Mouse (Mus musculus) CH12.LX (cell line): ENCODE measurements at regions not wholly inside any gene's neighbourhood (a gene's known extent, or its start where the extent isn't known, plus 50 kb on each side); places are given as distances from the start of the nearest gene placed in this dataset.

Experiments
- CHD1 ChIP-seq: IDR thresholded peaks from 2 replicates; pipeline ENCODE4 v1.6.1; 2012; ENCODE audit warnings: low read depth, low read length, improper control_type of control experiment, inconsistent platforms
- CTCF ChIP-seq, 2 experiments: IDR thresholded peaks in 1 of 2; conservative IDR thresholded peaks in 1 of 2; 2 replicates each; pipeline ENCODE4 v1.5.1; 2011 to 2012; ENCODE audit warnings: low read depth in 2 of 2, low read length in 2 of 2, improper control_type of control experiment in 1 of 2, inconsistent platforms in 1 of 2, mild to moderate bottlenecking in 1 of 2, moderate library complexity in 1 of 2
- EP300 ChIP-seq: IDR thresholded peaks from 2 replicates; pipeline ENCODE4 v1.6.1; 2011; ENCODE audit warnings: low read length, improper control_type of control experiment
- ETS1 ChIP-seq: conservative IDR thresholded peaks from 2 replicates; pipeline ENCODE4 v1.6.1; 2012; ENCODE audit warnings: low read depth, mild to moderate bottlenecking, inconsistent platforms, low read length, improper control_type of control experiment, moderate library complexity
- JUND ChIP-seq: conservative IDR thresholded peaks from 2 replicates; pipeline ENCODE4 v1.6.1; 2011; ENCODE audit warnings: low read depth, low read length, improper control_type of control experiment
- MAFK ChIP-seq: IDR thresholded peaks from 2 replicates; pipeline ENCODE4 v1.6.1; 2011; ENCODE audit warnings: low read length, improper control_type of control experiment; ENCODE audit not compliant: insufficient replicate concordance
- MAX ChIP-seq: IDR thresholded peaks from 2 replicates; pipeline ENCODE4 v1.6.1; 2011; ENCODE audit warnings: low read length, improper control_type of control experiment
- MXI1 ChIP-seq: IDR thresholded peaks from 2 replicates; pipeline ENCODE4 v1.6.1; 2011; ENCODE audit warnings: mild to moderate bottlenecking, low read depth, low read length, improper control_type of control experiment
- POLR2A ChIP-seq: IDR thresholded peaks from 2 replicates; pipeline ENCODE4 v1.6.1; 2011; ENCODE audit warnings: low read depth, mild to moderate bottlenecking, improper control_type of control experiment, low read length
- POLR2AphosphoS2 ChIP-seq: IDR thresholded peaks from 2 replicates; pipeline ENCODE4 v1.6.1; 2011; ENCODE audit warnings: low read depth, low read length, improper control_type of control experiment
- UBTF ChIP-seq: IDR thresholded peaks from 2 replicates; pipeline ENCODE4 v1.6.1; 2012; ENCODE audit warnings: low read depth, mild to moderate bottlenecking, inconsistent platforms, low read length, improper control_type of control experiment, moderate library complexity

DNA sequence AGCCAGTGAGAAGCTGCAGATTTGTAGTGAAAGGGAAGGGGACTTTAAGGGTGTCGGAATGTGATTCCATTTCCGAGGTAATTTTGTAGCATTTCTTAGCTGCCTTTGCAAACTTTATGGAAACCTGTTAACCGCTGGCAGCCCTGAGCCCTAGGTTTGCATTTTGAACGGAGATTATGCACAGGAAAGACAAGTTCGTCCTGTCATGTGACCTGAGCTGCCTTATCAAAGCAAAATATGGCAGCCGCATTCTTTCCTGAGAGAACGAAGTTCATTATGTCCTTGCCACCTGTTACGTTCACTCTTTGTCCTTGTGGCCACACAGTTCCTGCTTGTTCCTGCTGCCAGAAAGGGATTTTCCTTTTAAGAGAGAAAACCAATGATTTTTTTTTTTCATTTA, 270.9 kb downstream of the Gm11146 start:
- no peak for TF ChIP-seq ETS1
- no peak for TF ChIP-seq MXI1
- no peak for TF ChIP-seq CTCF (conservative IDR thresholded peaks at IDR 0.05 in 1 of 2, IDR thresholded peaks at IDR 0.05 in 1 of 2; ENCODE audit: low read depth in 2 of 2, low read length in 2 of 2)
- TF ChIP-seq UBTF, result no peak
- no peak for TF ChIP-seq POLR2A
- no peak for TF ChIP-seq EP300
- TF ChIP-seq POLR2AphosphoS2, result no peak
- TF ChIP-seq MAX, result no peak
- no peak for TF ChIP-seq CHD1
- no peak for TF ChIP-seq MAFK
- no peak for TF ChIP-seq JUND
